Mouse (Mus musculus) heart, postnatal 0 days (tissue): ENCODE data around the gene Olfr684. TPM values are rescaled to one million over a fixed set of nuclear protein-coding genes. Genes with fewer than 3 reads are reported as not detected.

ENCODE experiments used
- ATAC-seq: fragments of 200-750 bp; cut with Nextera tagmentation; 2 replicates; pipeline ENCODE4 v1.8.0; 2017; ENCODE audit warnings: low read depth, moderate number of reproducible peaks, moderate library complexity; ENCODE audit not compliant: insufficient read depth
- DNase-seq: peaks from one replicate; pipeline ENCODE4 v3.0.0-alpha.2; 2016; ENCODE audit warnings: low spot score
- H3K27ac ChIP-seq: fragments of 300-500 bp; sonication (generic); 2 replicates; pipeline ENCODE4 v1.5.1; 2014; ENCODE audit warnings: low read depth, mild to moderate bottlenecking
- H3K27me3 ChIP-seq: fragments of 300-500 bp; sonication (generic); 2 replicates; pipeline ENCODE4 v1.6.1; 2014; ENCODE audit warnings: low read length, mixed read lengths; ENCODE audit not compliant: control insufficient read depth, insufficient read depth
- H3K36me3 ChIP-seq: fragments of 300-500 bp; sonication (generic); replicated peaks from 2 replicates; pipeline ENCODE4 v1.6.1; 2014; ENCODE audit warnings: low read length, mixed read lengths; ENCODE audit not compliant: control insufficient read depth, insufficient read depth
- H3K4me1 ChIP-seq: fragments of 300-500 bp; sonication (generic); 2 replicates; pipeline ENCODE4 v1.6.1; 2014; ENCODE audit warnings: antibody characterized with exemption; ENCODE audit not compliant: control insufficient read depth, insufficient read depth
- H3K4me2 ChIP-seq: fragments of 300-500 bp; sonication (generic); 2 replicates; pipeline ENCODE4 v1.6.1; 2014; ENCODE audit warnings: low read depth, mild to moderate bottlenecking, low read length, moderate library complexity
- H3K4me3 ChIP-seq: fragments of 300-500 bp; sonication (generic); 2 replicates; pipeline ENCODE4 v1.5.1; 2014; ENCODE audit warnings: low read depth, low read length
- H3K9ac ChIP-seq: fragments of 300-500 bp; sonication (generic); replicated peaks from 2 replicates; pipeline ENCODE4 v1.6.1; 2014; ENCODE audit warnings: low read depth, low read length, mixed read lengths
- H3K9me3 ChIP-seq: fragments of 300-500 bp; sonication (generic); replicated peaks from 2 replicates; pipeline ENCODE4 v1.6.1; 2016; ENCODE audit warnings: low read length; ENCODE audit not compliant: control insufficient read depth
- CTCF ChIP-seq: IDR thresholded peaks from 2 replicates; pipeline ENCODE4 v1.5.1; 2016; ENCODE audit warnings: antibody characterized with exemption, control low read depth, low read depth
- EP300 ChIP-seq: IDR thresholded peaks from 2 replicates; pipeline ENCODE4 v1.6.1; 2016; ENCODE audit warnings: antibody characterized with exemption, low read depth
- polyA plus RNA-seq: library from polyadenylated mRNA; unstranded; fragments of >200 nt; fragmentation: Nextera tagmentation; extraction: Ambion mirVana; gene quantifications from 2 replicates; pipeline ENCODE4 v1.2.1, GENCODE M21; 2015
- total RNA-seq: library from RNA; depleted of rRNA; stranded (reverse); fragments of >200 nt; gene quantifications from 2 replicates; pipeline ENCODE4 v1.2.3, GENCODE M21; 2014; ENCODE audit warnings: low replicate concordance; rRNA removed

Olfr684 gene
- total and polyA plus RNA-seq, 2 experiments from 2014 or later = not detected

- H3K9me3 ChIP-seq = no peaks in the 10 kb centered on the region
- no peaks in the 10 kb centered on the region for H3K4me1 ChIP-seq
- ATAC-seq (no peak), DNase-seq (no peak)
- H3K27ac ChIP-seq = no peak within 1 kb of the TSS
- TF ChIP-seq EP300 = no peak
- TF ChIP-seq CTCF = no peak
- no peak within 1 kb of the TSS for H3K9ac ChIP-seq
- H3K27me3 ChIP-seq = no peaks in the 10 kb centered on the region
- no peak within 1 kb of the TSS for H3K4me2 ChIP-seq
- H3K36me3 ChIP-seq = no peaks in the 10 kb centered on the region
- H3K4me3 ChIP-seq = no peak within 1 kb of the TSS
Observed at GRCm38 (mm10) chr7:105116536-105116935, 46.9 kb downstream of the Olfr684 start, which contains the start of gene Olfr681. Gene Olfr681, plus strand, starts transcription at chr7:105116836.

Other genes with a start within 250 kb of the Olfr684 start
- gene Olfr667, start 242.2 kb downstream of the Olfr684 start, total RNA-seq = not detected in 2 replicates
- not detected in 2 replicates for gene Olfr667, start 242.2 kb downstream of the Olfr684 start, polyA plus RNA-seq
- not detected in 2 replicates for gene Olfr668, start 235.6 kb downstream of the Olfr684 start, total RNA-seq
- not detected in 2 replicates for gene Olfr668, start 235.6 kb downstream of the Olfr684 start, polyA plus RNA-seq
- gene Olfr669, start 229.4 kb downstream of the Olfr684 start, total RNA-seq = not detected in 2 replicates
- gene Olfr669, start 229.4 kb downstream of the Olfr684 start, polyA plus RNA-seq = not detected in 2 replicates
- gene Olfr670, start 201.0 kb downstream of the Olfr684 start, total RNA-seq = not detected in 2 replicates
- gene Olfr670, start 201.0 kb downstream of the Olfr684 start, polyA plus RNA-seq = not detected in 2 replicates
- gene Olfr671, start 184.5 kb downstream of the Olfr684 start, total RNA-seq = not detected in 2 replicates
- not detected in 2 replicates for gene Olfr671, start 184.5 kb downstream of the Olfr684 start, polyA plus RNA-seq
- gene Olfr672, start 161.6 kb downstream of the Olfr684 start, total RNA-seq = not detected in 2 replicates
- not detected in 2 replicates for gene Olfr672, start 161.6 kb downstream of the Olfr684 start, polyA plus RNA-seq
- not detected in 2 replicates for gene Olfr675, start 135.2 kb downstream of the Olfr684 start, total RNA-seq
- not detected in 2 replicates for gene Olfr675, start 135.2 kb downstream of the Olfr684 start, polyA plus RNA-seq
- gene Olfr676, start 131.0 kb downstream of the Olfr684 start, total RNA-seq = not detected in 2 replicates
- not detected in 2 replicates for gene Olfr676, start 131.0 kb downstream of the Olfr684 start, polyA plus RNA-seq
- gene Olfr677, start 112.3 kb downstream of the Olfr684 start, total RNA-seq = not detected in 2 replicates
- not detected in 2 replicates for gene Olfr677, start 112.3 kb downstream of the Olfr684 start, polyA plus RNA-seq
- gene Olfr678, start 99.2 kb downstream of the Olfr684 start, total RNA-seq = not detected in 2 replicates
- not detected in 2 replicates for gene Olfr678, start 99.2 kb downstream of the Olfr684 start, polyA plus RNA-seq
- not detected in 2 replicates for gene Olfr679, start 82.4 kb downstream of the Olfr684 start, total RNA-seq
- gene Olfr679, start 82.4 kb downstream of the Olfr684 start, polyA plus RNA-seq = not detected in 2 replicates
- not detected in 2 replicates for gene Olfr680-ps1, start 70.8 kb downstream of the Olfr684 start, total RNA-seq
- not detected in 2 replicates for gene Olfr680-ps1, start 70.8 kb downstream of the Olfr684 start, polyA plus RNA-seq
- gene Olfr681, start 46.8 kb downstream of the Olfr684 start, total RNA-seq = not detected in 2 replicates
- gene Olfr681, start 46.8 kb downstream of the Olfr684 start, polyA plus RNA-seq = not detected in 2 replicates
- gene Olfr683, start 16.6 kb downstream of the Olfr684 start, total RNA-seq = not detected in 2 replicates
- gene Olfr683, start 16.6 kb downstream of the Olfr684 start, polyA plus RNA-seq = not detected in 2 replicates
- not detected in 2 replicates for gene Olfr685, start 22.4 kb upstream of the Olfr684 start, total RNA-seq
- not detected in 2 replicates for gene Olfr685, start 22.4 kb upstream of the Olfr684 start, polyA plus RNA-seq
- gene Olfr686, start 43.8 kb upstream of the Olfr684 start, total RNA-seq = not detected in 2 replicates
- gene Olfr686, start 43.8 kb upstream of the Olfr684 start, polyA plus RNA-seq = not detected in 2 replicates
- gene Olfr688, start 124.4 kb upstream of the Olfr684 start, total RNA-seq = not detected in 2 replicates
- not detected in 2 replicates for gene Olfr688, start 124.4 kb upstream of the Olfr684 start, polyA plus RNA-seq
- not detected in 2 replicates for gene Olfr689, start 147.5 kb upstream of the Olfr684 start, total RNA-seq
- not detected in 2 replicates for gene Olfr689, start 147.5 kb upstream of the Olfr684 start, polyA plus RNA-seq
- not detected in 2 replicates for gene Olfr690, start 170.5 kb upstream of the Olfr684 start, total RNA-seq
- not detected in 2 replicates for gene Olfr690, start 170.5 kb upstream of the Olfr684 start, polyA plus RNA-seq
- 1.0 TPM in 1 of 2 replicates, not detected in the other for gene Olfr691, start 178.6 kb upstream of the Olfr684 start, total RNA-seq
- not detected in 2 replicates for gene Olfr691, start 178.6 kb upstream of the Olfr684 start, polyA plus RNA-seq
- not detected in 2 replicates for gene Olfr692, start 204.6 kb upstream of the Olfr684 start, total RNA-seq
- not detected in 2 replicates for gene Olfr692, start 204.6 kb upstream of the Olfr684 start, polyA plus RNA-seq
- not detected in 2 replicates for gene Gm5901, start 211.4 kb upstream of the Olfr684 start, total RNA-seq
- not detected in 2 replicates for gene Gm5901, start 211.4 kb upstream of the Olfr684 start, polyA plus RNA-seq
- gene Fam160a2, start 236.4 kb upstream of the Olfr684 start, total RNA-seq = 19.0 and 33.2 TPM in 2 replicates
- gene Fam160a2, start 236.4 kb upstream of the Olfr684 start, polyA plus RNA-seq = 19.6 and 19.7 TPM in 2 replicates
- not detected in 2 replicates for gene Cnga4, start 240.9 kb upstream of the Olfr684 start, total RNA-seq
- gene Cnga4, start 240.9 kb upstream of the Olfr684 start, polyA plus RNA-seq = not detected in 2 replicates